Mouse (Mus musculus): ENCODE measurements around the gene Ttyh1. TPM values are rescaled to one million over a fixed set of nuclear protein-coding genes. Genes with fewer than 3 reads are reported as not detected.

Gene Ttyh1
- polyA plus RNA-seq, 1 experiment: 162 TPM

- TF ChIP-seq CTCF (IDR thresholded peaks at IDR 0.05; ENCODE audit: insufficient read depth, low read depth, low read length) (no peak), POLR2A (IDR thresholded peaks at IDR 0.05; ENCODE audit: insufficient read depth, low read depth, low read length) (no peak)
- H3K4me3 ChIP-seq (ENCODE audit: insufficient read depth, low read depth, low read length): no peak overlapping the region
These were observed 31.8 kb upstream of the Ttyh1 start for GRCm38 (mm10) chr7:4087238-4087895.

GRCm38 (mm10) chr7:4087896-4088480, 31.2 kb upstream of the Ttyh1 start:
- WGBS: 26% methylated on average over 6 of the region's 6 CpGs
- no peak for TF ChIP-seq POLR2A (IDR thresholded peaks at IDR 0.05; ENCODE audit: insufficient read depth, low read depth, low read length)
- TF ChIP-seq CTCF (IDR thresholded peaks at IDR 0.05; ENCODE audit: insufficient read depth, low read depth, low read length): no peak
- H3K27ac ChIP-seq (ENCODE audit: insufficient read depth, low read depth, low read length): peak overlapping the region; percentile 94

More at GRCm38 (mm10) chr7:4087238-4087895, 31.8 kb upstream of the Ttyh1 start:
- H3K4me1 ChIP-seq (ENCODE audit: control insufficient read depth, insufficient read depth, low read length): peaks cover 7% of the 10 kb centered on the region; the same call in 1 of the 2 replicates
- WGBS: 53% methylated on average over 4 of the region's 4 CpGs
- peak overlapping the region; percentile 94 for H3K27ac ChIP-seq (ENCODE audit: insufficient read depth, low read depth, low read length)

GRCm38 (mm10) chr7:4088679-4089078, 30.5 kb upstream of the Ttyh1 start:
- TF ChIP-seq CTCF (IDR thresholded peaks at IDR 0.05; ENCODE audit: insufficient read depth, low read depth, low read length): no peak
- TF ChIP-seq POLR2A (IDR thresholded peaks at IDR 0.05; ENCODE audit: insufficient read depth, low read depth, low read length): no peak
- WGBS: 55% methylated on average over 2 of the region's 2 CpGs
- H3K4me3 ChIP-seq (ENCODE audit: insufficient read depth, low read depth, low read length): no peak overlapping the region
- peak overlapping the region; percentile 91 for H3K27ac ChIP-seq (ENCODE audit: insufficient read depth, low read depth, low read length)
- peaks cover 7% of the 10 kb centered on the region; the same call in 1 of the 2 replicates for H3K4me1 ChIP-seq (ENCODE audit: control insufficient read depth, insufficient read depth, low read length)

More at GRCm38 (mm10) chr7:4087896-4088480, 31.2 kb upstream of the Ttyh1 start:
- H3K4me3 ChIP-seq (ENCODE audit: insufficient read depth, low read depth, low read length): no peak overlapping the region
- peaks cover 7% of the 10 kb centered on the region; the same call in 1 of the 2 replicates for H3K4me1 ChIP-seq (ENCODE audit: control insufficient read depth, insufficient read depth, low read length)

GRCm38 (mm10) chr7:4091170-4091569, 28.0 kb upstream of the Ttyh1 start:
- H3K4me3 ChIP-seq (ENCODE audit: insufficient read depth, low read depth, low read length): no peak overlapping the region
- no peak overlapping the region for H3K27ac ChIP-seq (ENCODE audit: insufficient read depth, low read depth, low read length)
- peaks cover 7% of the 10 kb centered on the region; the same call in 1 of the 2 replicates for H3K4me1 ChIP-seq (ENCODE audit: control insufficient read depth, insufficient read depth, low read length)
- WGBS: 48% methylated on average over 8 of the region's 8 CpGs
- no peak for TF ChIP-seq POLR2A (IDR thresholded peaks at IDR 0.05; ENCODE audit: insufficient read depth, low read depth, low read length)
- TF ChIP-seq CTCF (IDR thresholded peaks at IDR 0.05; ENCODE audit: insufficient read depth, low read depth, low read length): no peak

GRCm38 (mm10) chr7:4098301-4098700, 20.9 kb upstream of the Ttyh1 start:
- no peaks in the 10 kb centered on the region for H3K4me1 ChIP-seq (ENCODE audit: control insufficient read depth, insufficient read depth, low read length)
- no peak overlapping the region for H3K27ac ChIP-seq (ENCODE audit: insufficient read depth, low read depth, low read length)
- H3K4me3 ChIP-seq (ENCODE audit: insufficient read depth, low read depth, low read length): no peak overlapping the region
- TF ChIP-seq CTCF (IDR thresholded peaks at IDR 0.05; ENCODE audit: insufficient read depth, low read depth, low read length): no peak
- no peak for TF ChIP-seq POLR2A (IDR thresholded peaks at IDR 0.05; ENCODE audit: insufficient read depth, low read depth, low read length)
- WGBS: 63% methylated on average over 2 of the region's 2 CpGs

- H3K4me3 ChIP-seq (ENCODE audit: insufficient read depth, low read depth, low read length): no peak overlapping the region
- TF ChIP-seq CTCF (IDR thresholded peaks at IDR 0.05; ENCODE audit: insufficient read depth, low read depth, low read length) (no peak), POLR2A (IDR thresholded peaks at IDR 0.05; ENCODE audit: insufficient read depth, low read depth, low read length) (no peak)
- no peak overlapping the region for H3K27ac ChIP-seq (ENCODE audit: insufficient read depth, low read depth, low read length)
- H3K4me1 ChIP-seq (ENCODE audit: control insufficient read depth, insufficient read depth, low read length): no peaks in the 10 kb centered on the region
- WGBS: 61% methylated on average over 2 of the region's 2 CpGs
These were observed 20.4 kb upstream of the Ttyh1 start for GRCm38 (mm10) chr7:4098832-4099231.

- H3K27ac ChIP-seq (ENCODE audit: insufficient read depth, low read depth, low read length): no peak overlapping the region
- H3K4me1 ChIP-seq (ENCODE audit: control insufficient read depth, insufficient read depth, low read length): no peaks in the 10 kb centered on the region
- H3K4me3 ChIP-seq (ENCODE audit: insufficient read depth, low read depth, low read length): no peak overlapping the region
- no peak for TF ChIP-seq POLR2A (IDR thresholded peaks at IDR 0.05; ENCODE audit: insufficient read depth, low read depth, low read length)
- no peak for TF ChIP-seq CTCF (IDR thresholded peaks at IDR 0.05; ENCODE audit: insufficient read depth, low read depth, low read length)
- 71% methylated on average over 5 of the region's 5 CpGs for WGBS
These were observed 18.1 kb upstream of the Ttyh1 start for GRCm38 (mm10) chr7:4101144-4101543.

- 7% methylated on average over 4 of the region's 4 CpGs for WGBS
- TF ChIP-seq POLR2A (IDR thresholded peaks at IDR 0.05; ENCODE audit: insufficient read depth, low read depth, low read length) (no peak), CTCF (IDR thresholded peaks at IDR 0.05; ENCODE audit: insufficient read depth, low read depth, low read length) (no peak)
- no peaks in the 10 kb centered on the region for H3K4me1 ChIP-seq (ENCODE audit: control insufficient read depth, insufficient read depth, low read length)
- H3K4me3 ChIP-seq (ENCODE audit: insufficient read depth, low read depth, low read length): no peak overlapping the region
- no peak overlapping the region for H3K27ac ChIP-seq (ENCODE audit: insufficient read depth, low read depth, low read length)
These were observed 15.8 kb upstream of the Ttyh1 start for GRCm38 (mm10) chr7:4103411-4103810.

- Histone ChIP-seq H3K27ac (ENCODE audit: insufficient read depth, low read depth, low read length) (peak overlapping the region; percentile 68), H3K4me1 (ENCODE audit: control insufficient read depth, insufficient read depth, low read length) (no peaks in the 10 kb centered on the region)
- no peak for TF ChIP-seq CTCF (IDR thresholded peaks at IDR 0.05; ENCODE audit: insufficient read depth, low read depth, low read length)
- TF ChIP-seq POLR2A (IDR thresholded peaks at IDR 0.05; ENCODE audit: insufficient read depth, low read depth, low read length): no peak
These were observed 7.4 kb upstream of the Ttyh1 start for GRCm38 (mm10) chr7:4111766-4112165.

More at GRCm38 (mm10) chr7:4111766-4112165, 7.4 kb upstream of the Ttyh1 start:
- 30% methylated on average over 3 of the region's 3 CpGs for WGBS
- H3K4me3 ChIP-seq (ENCODE audit: insufficient read depth, low read depth, low read length): no peak overlapping the region
